Mouse (Mus musculus) G1E (cell line): Measurements from ENCODE around the gene 1810062G17Rik.
A peak's percentile ranks its signal among the peaks of the same experiment; 100 is the strongest.

Experiments used
- CTCF ChIP-seq: IDR thresholded peaks from 2 replicates; pipeline ENCODE4 v1.5.1; 2012; ENCODE audit warnings: low read depth, low read length, inconsistent platforms, mixed read lengths
- POLR2AphosphoS5 ChIP-seq: IDR thresholded peaks from 2 replicates; pipeline ENCODE4 v1.6.1; 2012; ENCODE audit warnings: low read depth, low read length, inconsistent platforms; ENCODE audit not compliant: insufficient replicate concordance
- TAL1 ChIP-seq: conservative IDR thresholded peaks from 2 replicates; pipeline ENCODE4 v1.6.1; 2012; ENCODE audit warnings: low read depth, low read length, inconsistent platforms, mixed read lengths

DNA sequence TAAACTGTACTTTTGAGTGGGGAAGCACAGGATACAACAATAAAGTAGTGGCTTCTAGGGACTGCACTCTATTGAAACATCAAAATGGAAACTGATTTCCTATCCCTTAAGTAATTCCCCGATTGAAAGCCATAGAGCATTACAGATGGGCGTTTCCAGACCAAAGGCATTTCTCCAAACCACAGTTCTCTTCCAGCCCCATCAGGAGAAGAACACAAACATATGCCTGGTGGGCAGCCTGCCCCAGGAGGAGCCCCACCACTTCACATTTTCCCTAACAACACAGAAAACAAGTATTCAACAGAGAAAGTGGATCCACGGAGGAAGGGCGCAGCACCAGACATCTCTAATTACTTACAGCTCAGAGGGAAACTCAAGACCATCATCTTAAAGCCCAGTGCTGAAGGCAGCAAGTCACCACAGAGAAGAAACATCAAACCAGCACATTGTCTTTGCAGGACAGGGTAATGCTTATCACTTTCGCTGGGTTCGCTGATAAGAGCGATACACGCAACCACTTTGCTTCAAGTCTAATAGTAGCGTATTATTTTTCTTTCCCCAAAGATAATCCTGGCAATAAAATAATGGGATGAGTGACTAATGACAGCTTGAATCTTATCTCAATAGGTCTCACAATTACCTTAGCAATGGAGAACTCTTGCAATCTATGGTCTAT, 17.1 kb downstream of the 1810062G17Rik start:
- TF ChIP-seq TAL1 (0 out of 2 replicates have a peak, but pooled peaks have one; percentile 17), CTCF (no peak), POLR2AphosphoS5 (no peak)
